Mouse (Mus musculus): ENCODE measurements around the gene Trp73.

The Trp73 gene

DNA sequence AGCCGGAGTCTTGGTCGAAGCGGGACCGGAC is at the start of gene Trp73:
TSS of gene Trp73 (minus strand) at position 27 of the 31 bp plus-strand sequence.
- in situ Hi-C loops (cut with MboI; ENCODE audit: unreplicated experiment in 2 of 2): loop anchor here (10.0 to 25.0 kb wide), 2 partner anchors 1797 to 1965 kb away; partner anchors contain the start of genes Acot7 (in 1 of the 2) and Ube2j2 (in 1 of the 2)

DNA sequence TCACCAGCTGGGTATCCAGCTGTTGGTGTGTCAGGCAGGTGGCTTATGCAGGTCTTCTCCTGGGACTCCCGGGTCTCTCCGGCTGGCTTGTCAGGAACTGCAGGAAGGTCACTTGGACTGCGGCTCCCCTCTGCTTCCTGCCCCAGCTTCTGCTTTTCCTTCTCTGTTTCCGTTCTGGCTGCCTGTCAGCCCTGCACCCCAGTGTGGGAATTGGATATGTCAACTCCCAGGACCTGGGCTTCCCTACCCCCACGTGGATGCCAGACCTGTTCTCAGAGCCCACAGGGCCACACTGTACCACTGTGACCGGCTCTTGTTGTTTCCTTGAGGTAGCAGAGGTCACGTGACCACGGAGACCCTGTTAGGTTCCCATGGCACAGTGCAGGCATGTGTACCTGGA is 48.9 kb upstream of the Trp73 start:
- in situ Hi-C loops (cut with MboI; ENCODE audit: unreplicated experiment in 2 of 2): no loop called here

DNA sequence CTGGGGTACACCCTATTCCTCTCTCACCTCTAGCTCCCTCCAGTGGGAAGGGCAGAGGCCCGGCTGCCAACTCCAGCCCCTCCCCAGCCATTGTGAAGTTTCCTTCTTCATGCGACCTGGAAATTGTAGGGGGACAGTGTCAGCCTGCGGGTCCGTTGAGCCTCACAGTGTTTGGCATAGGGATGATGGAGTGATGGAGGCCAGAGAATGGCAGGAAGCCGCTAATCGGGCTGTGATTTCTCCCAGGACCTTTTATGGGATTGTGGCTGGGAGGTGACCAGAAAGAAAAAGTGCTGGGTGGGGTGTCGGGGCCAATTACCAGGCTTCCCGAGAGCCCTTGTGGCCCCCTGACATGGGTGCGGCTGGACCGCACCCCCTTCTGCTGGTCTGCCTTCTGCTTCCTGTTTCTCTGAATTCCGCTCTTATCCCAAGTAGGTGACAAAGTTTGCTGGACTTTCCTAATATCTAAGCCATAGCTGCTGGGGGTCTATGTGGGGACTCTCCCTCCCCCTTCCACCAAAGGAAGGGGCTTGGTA is 46.1 kb upstream of the Trp73 start:
- in situ Hi-C loops (cut with MboI; ENCODE audit: unreplicated experiment in 2 of 2): no loop called here

DNA sequence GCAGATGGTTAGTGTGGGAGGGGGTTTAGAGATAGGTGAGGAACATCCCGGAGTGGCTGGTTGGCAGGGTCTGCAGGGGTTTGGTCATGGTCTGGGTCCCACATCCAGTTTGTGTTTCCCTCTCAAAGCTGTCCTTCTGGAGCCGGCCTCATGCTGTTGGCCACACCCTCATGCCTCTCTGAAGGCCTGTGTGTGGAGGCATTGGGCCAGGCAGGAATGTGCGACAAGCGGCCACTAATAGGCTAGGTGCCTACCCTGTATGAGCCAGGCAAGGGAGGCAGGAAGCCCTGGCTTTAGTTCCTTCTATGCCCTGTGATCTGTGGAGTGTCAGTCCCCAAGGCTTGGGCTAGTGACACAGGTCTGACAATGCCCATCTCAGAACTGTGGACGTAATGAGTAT is 45.0 kb upstream of the Trp73 start:
- in situ Hi-C loops (cut with MboI; ENCODE audit: unreplicated experiment in 2 of 2): no loop called here

DNA sequence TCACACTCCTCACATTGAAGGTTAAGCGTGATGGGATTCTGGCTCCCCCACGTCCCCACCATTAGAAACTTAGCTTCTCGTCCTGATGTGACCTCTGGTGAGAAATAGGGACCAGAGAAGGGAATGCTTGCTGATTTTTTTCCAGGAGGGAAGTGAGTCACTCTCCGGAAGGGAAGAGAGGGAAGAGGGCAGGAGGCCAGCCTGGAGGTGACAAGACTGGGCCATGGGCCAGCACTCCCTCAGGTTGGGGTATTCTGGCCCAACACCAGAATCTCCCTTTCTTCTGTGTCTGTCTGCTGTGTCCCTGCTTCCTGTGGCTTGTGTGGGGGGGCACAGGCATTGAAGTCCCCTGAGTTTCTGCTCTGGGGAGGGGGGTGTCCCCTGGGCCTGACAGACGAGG is 43.6 kb upstream of the Trp73 start:
- in situ Hi-C loops (cut with MboI; ENCODE audit: unreplicated experiment in 2 of 2): no loop called here

DNA sequence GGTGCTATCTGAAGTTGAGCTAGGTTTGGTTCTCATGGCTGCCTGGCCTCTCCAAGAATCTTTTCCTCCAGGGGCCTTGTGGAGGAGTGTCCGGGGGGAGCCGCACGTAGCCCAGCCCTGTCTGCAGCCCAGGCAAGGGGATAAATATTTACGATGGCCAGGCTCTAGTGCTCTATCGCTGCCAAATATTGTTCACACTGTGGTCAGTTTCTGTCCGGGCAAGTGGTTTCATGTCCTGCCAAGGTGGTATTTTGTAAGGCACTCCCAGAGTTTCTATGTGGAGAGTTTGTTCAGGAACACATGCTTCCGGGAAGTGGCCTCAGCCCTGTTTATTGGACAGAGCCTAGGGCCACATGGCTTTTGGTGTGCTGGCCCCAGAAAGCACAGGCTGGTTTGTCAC is 41.0 kb upstream of the Trp73 start:
- in situ Hi-C loops (cut with MboI; ENCODE audit: unreplicated experiment in 2 of 2): no loop called here

DNA sequence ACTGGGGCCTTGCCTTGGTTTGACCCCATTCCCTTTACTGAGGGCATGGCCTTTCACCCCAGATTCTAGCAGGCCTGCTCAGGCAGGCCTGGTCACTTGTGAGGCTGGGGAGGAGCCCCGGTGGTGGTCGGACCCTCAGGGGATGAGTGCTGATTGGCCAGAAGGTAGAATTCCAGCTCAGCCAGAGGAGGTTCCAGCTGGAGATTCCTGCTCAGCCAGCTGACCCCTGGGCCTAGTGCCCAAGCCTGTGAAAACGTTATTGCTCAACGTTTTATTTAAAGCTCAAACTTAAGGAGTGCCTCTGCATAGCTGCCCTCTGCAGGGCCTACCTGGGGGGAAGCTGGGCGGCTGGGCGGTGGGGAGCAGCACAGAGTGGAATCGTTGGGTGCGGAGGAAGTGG is 37.2 kb upstream of the Trp73 start:
- in situ Hi-C loops (cut with MboI; ENCODE audit: unreplicated experiment in 2 of 2): no loop called here

DNA sequence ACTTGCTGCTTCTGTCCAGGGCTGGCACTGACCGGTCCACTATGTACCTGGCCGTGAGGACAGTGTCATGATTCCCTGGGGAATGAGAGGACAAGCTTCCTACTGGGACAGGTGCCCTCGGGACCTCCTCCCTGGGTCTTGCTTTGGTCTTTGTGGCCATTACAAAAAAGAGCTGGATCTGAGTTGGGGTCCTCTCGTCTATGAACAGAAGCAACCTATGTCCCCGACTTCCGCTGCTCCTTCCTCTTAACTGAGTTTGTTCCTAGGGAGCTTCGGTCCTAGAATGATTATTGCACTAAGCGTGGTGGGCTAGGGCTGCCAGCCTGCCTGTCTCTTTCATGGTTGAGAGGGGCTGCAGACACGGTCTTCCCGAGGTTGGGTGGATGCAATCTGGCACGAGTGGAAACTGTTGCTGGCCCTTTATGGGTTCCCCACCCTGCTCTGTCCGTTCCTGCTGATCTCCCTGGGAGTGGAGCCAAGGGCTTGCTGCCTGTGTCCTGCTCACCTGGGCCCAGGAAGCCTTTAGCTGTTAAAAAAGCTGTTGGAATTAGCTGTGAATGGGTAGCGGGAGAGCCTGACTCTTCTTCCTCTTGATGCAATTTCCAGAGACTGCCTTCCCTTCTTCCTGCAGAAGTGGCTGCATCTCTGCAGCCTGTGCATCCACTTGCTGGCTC is 32.1 kb upstream of the Trp73 start:
- in situ Hi-C loops (cut with MboI; ENCODE audit: unreplicated experiment in 2 of 2): loop anchor here (25.0 kb wide), 4 partner anchors 1065 to 1985 kb away; partner anchors contain the start of genes Faap20 (in 2 of the 2), Acot7 (in 1 of the 2), Nadk (in 1 of the 2) and Rnf207 (in 1 of the 2)

DNA sequence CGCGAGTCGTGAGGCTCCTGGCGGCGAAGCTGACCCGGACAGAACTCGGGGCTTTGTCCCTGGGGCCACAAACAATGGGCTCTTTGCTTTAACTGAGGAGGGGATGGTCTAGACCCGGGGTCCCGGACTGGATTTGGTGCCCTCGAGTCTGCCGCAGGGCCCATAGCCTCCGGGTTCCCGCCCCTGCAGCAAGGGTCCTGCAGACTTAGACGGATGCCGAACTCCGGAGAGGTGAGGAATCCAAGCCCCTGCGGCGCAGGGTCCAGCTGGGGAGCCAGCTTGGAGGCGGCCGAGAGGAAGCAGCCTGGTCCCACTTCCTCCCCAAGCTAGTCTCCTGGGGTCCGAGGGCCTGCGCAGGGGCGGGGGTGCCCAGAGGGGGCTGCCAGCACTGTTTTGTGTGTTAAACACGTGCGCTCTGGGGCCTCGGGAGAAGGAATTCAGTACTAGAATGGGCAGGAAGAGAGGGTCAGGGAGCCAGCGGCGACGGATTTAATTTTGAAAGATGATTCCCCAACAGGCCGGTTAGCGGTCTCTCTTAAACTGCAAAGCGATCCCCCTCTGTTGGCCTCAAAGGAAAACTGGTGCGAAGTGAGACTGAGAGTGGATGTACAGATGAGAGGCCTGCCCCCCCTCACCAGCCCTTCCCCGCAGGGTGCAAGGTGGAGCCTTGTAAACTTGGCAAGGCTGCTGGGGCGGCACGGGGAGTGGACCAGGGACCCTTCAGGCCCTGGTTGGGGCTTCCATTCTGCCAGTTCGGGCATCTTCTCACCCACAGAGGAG is 31.3 kb upstream of the Trp73 start:
- in situ Hi-C loops (cut with MboI; ENCODE audit: unreplicated experiment in 2 of 2): loop anchor here (25.0 kb wide), 4 partner anchors 1066 to 1984 kb away; partner anchors contain the start of genes Faap20 (in 2 of the 2), Acot7 (in 1 of the 2), Nadk (in 1 of the 2) and Rnf207 (in 1 of the 2)

DNA sequence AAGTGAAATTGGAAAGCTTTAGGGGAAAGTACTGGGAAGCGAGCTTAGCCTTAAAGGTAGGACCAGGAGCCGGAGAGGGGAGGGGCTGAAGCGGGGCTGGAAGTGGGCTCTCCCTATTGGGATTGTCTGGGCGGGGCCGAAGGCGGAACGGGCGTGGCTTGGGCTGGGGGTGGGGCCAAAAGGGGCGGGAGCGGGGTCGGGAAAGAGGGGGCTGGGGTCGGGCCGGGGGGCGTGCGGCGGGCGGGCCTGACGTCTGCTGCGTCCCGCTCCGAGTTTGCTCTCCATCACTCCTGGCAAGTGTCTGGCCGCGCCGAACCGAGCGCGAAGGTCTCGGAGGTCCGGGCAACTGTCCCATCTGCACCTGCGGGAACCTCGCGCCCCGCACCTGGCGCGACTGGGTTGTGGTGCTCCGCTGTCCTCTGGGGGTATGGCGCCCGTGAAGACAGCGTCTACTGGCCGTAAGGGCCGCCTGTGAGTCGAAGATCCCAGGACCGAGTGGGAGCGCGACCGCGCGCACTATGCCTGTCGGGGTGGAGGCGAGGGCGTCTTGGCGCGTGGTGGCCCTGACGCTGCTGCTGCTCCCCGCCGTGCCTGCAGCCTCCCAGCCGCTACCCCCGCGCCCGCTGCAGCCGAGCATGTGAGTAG is 30.6 kb upstream of the Trp73 start, which contains the start of gene Megf6:
TSS of gene Megf6 (plus strand) at position 225 of the 645 bp plus-strand sequence.
- in situ Hi-C loops (cut with MboI; ENCODE audit: unreplicated experiment in 2 of 2): loop anchor here (25.0 kb wide), 4 partner anchors 1067 to 1983 kb away; partner anchors contain the start of genes Faap20 (in 2 of the 2), Acot7 (in 1 of the 2), Nadk (in 1 of the 2) and Rnf207 (in 1 of the 2)

DNA sequence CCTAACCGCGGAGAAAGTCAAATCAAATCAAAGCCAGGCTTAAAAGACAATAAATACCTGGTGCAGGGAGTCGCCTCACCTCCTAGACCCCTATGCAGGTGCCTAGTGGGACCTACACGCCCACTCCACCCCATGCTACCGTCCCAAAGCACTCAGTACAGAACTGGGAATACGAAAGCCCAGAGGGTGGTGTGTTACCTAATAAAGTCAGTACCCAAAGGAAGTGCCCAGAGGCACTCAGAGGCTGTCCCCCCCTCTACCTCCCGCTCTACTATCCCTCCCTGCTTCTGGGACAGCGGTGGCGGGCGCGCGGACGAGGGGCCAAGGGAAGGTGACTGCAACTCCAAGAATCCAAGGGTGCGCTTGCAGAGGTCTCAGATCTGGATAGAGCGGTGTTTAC is 30.0 kb upstream of the Trp73 start:
- in situ Hi-C loops (cut with MboI; ENCODE audit: unreplicated experiment in 2 of 2): loop anchor here (25.0 kb wide), 4 partner anchors 1067 to 1983 kb away; partner anchors contain the start of genes Faap20 (in 2 of the 2), Acot7 (in 1 of the 2), Nadk (in 1 of the 2) and Rnf207 (in 1 of the 2)

DNA sequence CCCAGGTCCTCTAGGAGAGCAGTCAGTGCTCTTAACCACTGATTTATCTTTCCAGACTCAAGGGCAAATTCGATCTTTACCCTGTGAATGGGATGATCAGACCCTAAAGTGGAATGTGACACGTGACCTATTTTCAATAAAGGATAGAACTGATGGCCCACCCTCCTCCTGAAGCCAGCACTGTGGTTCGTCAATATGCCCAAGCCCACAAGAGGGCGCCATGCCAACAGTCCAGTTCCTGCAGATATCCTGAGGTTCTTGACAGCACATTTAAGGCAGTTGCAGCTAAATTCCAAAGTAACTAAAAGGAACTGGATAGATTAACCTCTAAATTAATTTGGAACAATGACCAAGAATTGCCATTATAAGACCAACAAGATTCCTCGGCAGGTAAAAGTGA is 27.0 kb upstream of the Trp73 start:
- in situ Hi-C loops (cut with MboI; ENCODE audit: unreplicated experiment in 2 of 2): loop anchor here (10.0 to 25.0 kb wide), 5 partner anchors 192 to 1980 kb away; partner anchors contain the start of genes Faap20 (in 2 of the 2), Acot7 (in 1 of the 2), Cep104 (in 1 of the 2) and Dffb (in 1 of the 2)

DNA sequence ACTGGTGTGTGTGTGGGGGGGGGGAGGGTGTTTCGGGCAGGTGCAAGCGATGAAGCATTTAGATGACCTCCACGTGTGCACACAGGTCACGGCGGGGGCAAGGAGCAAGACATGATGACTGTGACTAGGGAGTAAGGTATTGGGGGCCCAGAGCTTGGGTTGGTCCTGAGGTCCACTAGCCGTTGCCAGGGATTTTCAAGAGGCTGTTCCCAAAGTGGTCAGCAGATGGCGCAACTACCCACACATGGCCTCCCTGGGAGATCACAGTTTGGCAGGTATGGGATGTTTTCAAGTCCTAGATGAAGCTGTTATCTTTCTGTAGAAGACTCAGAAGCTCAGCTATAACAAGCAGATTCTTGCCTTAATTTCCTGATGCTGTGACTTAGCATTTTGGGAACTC is 23.3 kb upstream of the Trp73 start:
- in situ Hi-C loops (cut with MboI; ENCODE audit: unreplicated experiment in 2 of 2): loop anchor here (5.0 to 25.0 kb wide), 7 partner anchors 188 to 1976 kb away; partner anchors contain the start of genes Faap20 (in 2 of the 2), Acot7 (in 1 of the 2), Cep104 (in 1 of the 2) and Dffb (in 1 of the 2)

DNA sequence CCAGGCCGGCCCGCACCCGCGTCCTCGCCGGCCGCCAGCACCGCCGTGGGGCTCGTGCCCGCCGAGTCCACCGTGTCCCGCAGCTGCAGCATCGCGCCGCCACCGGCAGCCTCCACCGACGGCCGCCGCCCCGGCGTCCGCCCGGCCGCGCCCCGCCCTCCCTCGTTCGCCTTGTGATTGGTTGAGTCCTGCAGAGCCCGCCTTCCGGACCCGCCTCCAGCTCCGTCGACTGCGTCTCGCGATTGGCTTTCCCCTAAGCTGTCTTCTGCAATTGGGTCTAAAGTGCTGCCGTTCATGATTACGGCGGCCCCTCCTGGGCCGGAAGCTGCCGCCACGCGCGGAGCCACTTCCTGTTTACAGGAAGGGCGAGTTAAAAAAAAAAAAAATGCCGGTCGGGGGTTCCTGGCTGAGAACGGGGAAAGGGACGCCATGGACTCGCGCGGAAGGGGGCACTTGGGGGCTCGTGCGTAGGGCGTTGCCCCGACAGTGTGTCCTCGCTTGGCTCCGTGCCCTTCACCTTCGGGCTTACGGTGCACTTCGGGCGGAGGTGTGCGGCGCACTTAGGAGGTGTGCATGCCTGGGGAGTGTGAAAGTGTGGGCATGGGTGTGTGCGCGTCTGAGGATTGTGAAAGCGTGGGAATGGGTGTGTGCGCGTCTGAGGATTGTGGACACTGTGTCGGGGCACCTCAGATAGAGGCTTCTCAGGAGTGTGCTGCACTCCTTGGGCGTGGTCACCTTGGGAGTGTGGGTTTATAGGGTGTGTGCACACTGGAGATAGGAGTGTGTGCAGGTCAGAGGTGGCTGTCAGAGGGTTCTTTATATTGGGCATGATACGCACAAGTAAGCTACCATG is 20.8 kb upstream of the Trp73 start, which contains the start of gene Tprgl:
TSS of gene Tprgl (minus strand) at position 129 of the 853 bp plus-strand sequence.
- in situ Hi-C loops (cut with MboI; ENCODE audit: unreplicated experiment in 2 of 2): loop anchor here (5.0 to 25.0 kb wide), 7 partner anchors 186 to 1973 kb away; partner anchors contain the start of genes Faap20 (in 2 of the 2), Acot7 (in 1 of the 2), Cep104 (in 1 of the 2) and Dffb (in 1 of the 2)

DNA sequence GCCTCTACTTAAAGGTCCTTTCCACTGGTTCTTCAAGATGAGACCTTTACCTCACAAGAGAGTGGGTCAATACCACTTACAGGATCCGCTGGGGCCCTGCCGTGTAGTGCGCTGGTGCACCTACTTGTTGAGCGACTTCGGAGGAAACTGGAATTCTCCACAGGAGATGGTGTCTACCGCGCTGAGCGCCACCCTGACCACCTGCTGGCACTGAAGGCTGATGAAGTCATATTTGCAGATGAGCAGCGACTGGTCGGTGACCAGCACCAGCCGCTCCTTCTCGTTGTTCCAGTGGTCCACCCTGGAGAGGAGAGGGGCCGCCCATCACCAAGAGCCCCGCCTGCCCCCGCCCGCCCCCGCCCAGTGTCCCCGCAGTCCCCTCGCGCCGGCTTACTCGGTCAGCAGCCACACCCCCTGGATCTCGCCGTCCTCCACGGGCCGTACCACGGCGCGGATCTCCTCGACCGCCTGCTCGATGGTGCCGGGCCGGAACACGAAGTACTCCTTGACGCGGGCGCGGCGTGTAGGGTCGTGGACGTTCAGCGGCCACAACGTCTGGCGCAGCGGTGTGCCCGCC is 20.0 kb upstream of the Trp73 start:
- in situ Hi-C loops (cut with MboI; ENCODE audit: unreplicated experiment in 2 of 2): loop anchor here (5.0 to 25.0 kb wide), 7 partner anchors 185 to 1973 kb away; partner anchors contain the start of genes Faap20 (in 2 of the 2), Acot7 (in 1 of the 2), Cep104 (in 1 of the 2) and Dffb (in 1 of the 2)

DNA sequence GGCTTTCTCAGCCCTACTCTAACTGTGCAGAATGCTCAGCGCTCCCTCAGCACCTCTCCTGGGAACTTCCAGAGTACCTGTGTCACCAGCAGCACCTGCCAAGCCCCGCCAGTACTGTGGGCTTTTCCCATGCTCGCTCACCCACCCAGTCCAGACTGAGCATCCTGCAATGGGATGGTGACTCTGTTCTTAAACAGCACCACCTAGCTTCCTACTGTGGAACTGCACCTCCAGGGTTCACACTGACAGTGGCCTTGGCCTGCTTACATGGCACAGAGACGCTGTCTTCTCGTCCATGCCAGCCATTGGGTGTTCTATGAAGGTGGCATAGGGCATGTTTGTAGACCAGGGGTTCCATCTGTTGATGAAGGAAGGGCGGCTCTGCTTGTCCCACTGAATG is 19.0 kb upstream of the Trp73 start:
- in situ Hi-C loops (cut with MboI; ENCODE audit: unreplicated experiment in 2 of 2): loop anchor here (25.0 kb wide), 4 partner anchors 1078 to 1972 kb away; partner anchors contain the start of genes Faap20 (in 2 of the 2), Acot7 (in 1 of the 2), Nadk (in 1 of the 2) and Rnf207 (in 1 of the 2)

DNA sequence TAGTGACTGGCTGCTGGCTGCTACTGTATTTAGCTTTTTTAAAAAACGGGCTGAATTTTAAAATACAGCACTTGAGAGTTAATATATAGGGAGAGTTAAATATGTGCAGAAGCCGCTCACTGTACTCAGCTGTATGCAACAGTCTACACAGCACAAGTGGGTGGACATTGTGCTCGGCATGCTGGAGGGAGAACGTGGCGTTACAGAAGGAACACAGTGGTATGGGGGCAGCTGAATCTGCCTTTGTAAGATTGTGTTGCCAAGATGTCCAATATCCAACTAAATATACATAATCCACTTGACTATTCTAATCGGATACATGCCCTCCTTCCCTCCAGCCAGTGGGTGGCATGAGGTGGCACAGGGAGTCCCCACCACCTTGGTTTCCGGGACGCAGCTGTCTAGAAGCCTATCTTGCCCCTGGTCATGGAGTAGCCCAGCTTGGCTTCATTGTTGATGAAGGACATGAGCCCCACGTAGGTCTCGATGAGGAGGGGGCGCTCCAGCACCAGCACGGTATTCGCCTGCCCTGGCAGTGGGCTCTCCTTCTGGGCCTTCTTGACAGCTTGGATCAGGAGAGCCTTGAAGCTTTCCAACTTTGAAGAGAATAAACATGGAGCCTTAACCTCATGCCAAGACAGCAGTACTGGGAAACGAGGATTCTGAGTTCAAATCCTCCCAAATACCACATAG is 18.1 kb upstream of the Trp73 start:
- in situ Hi-C loops (cut with MboI; ENCODE audit: unreplicated experiment in 2 of 2): loop anchor here (25.0 kb wide), 4 partner anchors 1079 to 1971 kb away; partner anchors contain the start of genes Faap20 (in 2 of the 2), Acot7 (in 1 of the 2), Nadk (in 1 of the 2) and Rnf207 (in 1 of the 2)

DNA sequence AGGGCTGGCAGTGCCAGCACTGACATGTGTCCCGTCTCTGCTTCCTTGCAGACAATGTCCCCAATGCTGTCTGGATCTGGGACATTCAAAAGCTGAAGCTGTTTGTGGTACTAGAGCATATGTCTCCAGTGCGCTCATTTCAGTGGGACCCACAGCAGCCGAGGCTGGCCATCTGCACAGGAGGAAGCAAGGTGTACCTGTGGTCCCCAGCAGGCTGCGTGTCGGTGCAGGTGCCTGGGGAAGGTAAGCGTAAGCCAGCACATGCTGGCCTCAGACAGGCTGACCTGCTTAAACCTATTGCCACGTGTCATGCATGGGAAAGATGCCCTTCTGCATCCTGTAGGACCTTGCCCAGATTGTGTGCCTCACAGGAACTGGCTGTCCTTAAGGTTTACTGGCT is 16.0 kb upstream of the Trp73 start:
- in situ Hi-C loops (cut with MboI; ENCODE audit: unreplicated experiment in 2 of 2): loop anchor here (25.0 kb wide), 4 partner anchors 1081 to 1969 kb away; partner anchors contain the start of genes Faap20 (in 2 of the 2), Acot7 (in 1 of the 2), Nadk (in 1 of the 2) and Rnf207 (in 1 of the 2)

All from v-Abl transformed pro-B cells (cell line).